Mouse (Mus musculus): ENCODE results near the gene Il1b.

The Il1b gene

GRCm38 (mm10) chr2:129368795-129369194 lies 2.1 kb downstream of the Il1b start:
- no peak for DNase-seq (ENCODE audit: low spot score in 2 of 2)

- DNase-seq (ENCODE audit: low spot score in 2 of 2): no peak
Observed at GRCm38 (mm10) chr2:129368106-129368505, 2.8 kb downstream of the Il1b start.

GRCm38 (mm10) chr2:129367246-129367645 lies 3.7 kb downstream of the Il1b start:
- no peak for DNase-seq (ENCODE audit: low spot score in 2 of 2)

- DNase-seq (ENCODE audit: low spot score in 2 of 2): no peak
Observed at GRCm38 (mm10) chr2:129360975-129361560, 9.9 kb downstream of the Il1b start.

- DNase-seq (ENCODE audit: low spot score in 2 of 2): peak; percentile 44 to 51
Observed at GRCm38 (mm10) chr2:129360197-129360596, 10.7 kb downstream of the Il1b start.

- DNase-seq (ENCODE audit: low spot score in 2 of 2): no peak
Observed at GRCm38 (mm10) chr2:129338138-129338621, 32.8 kb downstream of the Il1b start.

GRCm38 (mm10) chr2:129333471-129333870 lies 37.5 kb downstream of the Il1b start:
- no peak for DNase-seq (ENCODE audit: low spot score in 2 of 2)

GRCm38 (mm10) chr2:129330540-129330939 lies 40.4 kb downstream of the Il1b start:
- DNase-seq (ENCODE audit: low spot score in 2 of 2): no peak

GRCm38 (mm10) chr2:129330024-129330423 lies 40.9 kb downstream of the Il1b start:
- no peak for DNase-seq (ENCODE audit: low spot score in 2 of 2)

- no peak for DNase-seq (ENCODE audit: low spot score in 2 of 2)
Observed at GRCm38 (mm10) chr2:129328238-129328637, 42.7 kb downstream of the Il1b start.

- no peak for DNase-seq (ENCODE audit: low spot score in 2 of 2)
Observed at GRCm38 (mm10) chr2:129324216-129324615, 46.7 kb downstream of the Il1b start.

- DNase-seq (ENCODE audit: low spot score in 2 of 2): no peak
Observed at GRCm38 (mm10) chr2:129322117-129322635, 48.8 kb downstream of the Il1b start.

- DNase-seq (ENCODE audit: low spot score in 2 of 2): no peak
Observed at GRCm38 (mm10) chr2:129320033-129320605, 50.8 kb downstream of the Il1b start.

- no peak for DNase-seq (ENCODE audit: low spot score in 2 of 2)
Observed at GRCm38 (mm10) chr2:129315831-129316230, 55.1 kb downstream of the Il1b start.

GRCm38 (mm10) chr2:129314880-129315279 lies 56.1 kb downstream of the Il1b start:
- no peak for DNase-seq (ENCODE audit: low spot score in 2 of 2)

Data from frontal cortex, postnatal 14 days (tissue).